Mouse (Mus musculus) erythroid progenitor cell, adult 5-6 weeks (primary cell): ENCODE results near the gene Smad9. TPM values are rescaled to one million over a fixed set of nuclear protein-coding genes. Genes with fewer than 3 reads are reported as not detected.

Source experiments
- ATAC-seq: replicated peaks from 2 replicates; pipeline ENCODE4 v1.8.0; 2016; ENCODE audit warnings: moderate number of reproducible peaks, mild to moderate bottlenecking, moderate TSS enrichment, inconsistent platforms; ENCODE audit not compliant: poor library complexity, low FRiP score, severe bottlenecking
- total RNA-seq, 2 experiments: library from RNA; stranded (forward) in 1 of 2; stranded (reverse) in 1 of 2; fragments of 150-400 nt in 1 of 2; fragments of 186-747, 209-891 nt in 1 of 2; gene quantifications; 2 replicates each; pipeline versions ENCODE4 v1.2.3 to v1.2.4; 2015 to 2017; ENCODE audit warnings: low replicate concordance in 2 of 2

Gene Smad9
- total RNA-seq, 2 experiments from 2014 or later: not detected

DNA sequence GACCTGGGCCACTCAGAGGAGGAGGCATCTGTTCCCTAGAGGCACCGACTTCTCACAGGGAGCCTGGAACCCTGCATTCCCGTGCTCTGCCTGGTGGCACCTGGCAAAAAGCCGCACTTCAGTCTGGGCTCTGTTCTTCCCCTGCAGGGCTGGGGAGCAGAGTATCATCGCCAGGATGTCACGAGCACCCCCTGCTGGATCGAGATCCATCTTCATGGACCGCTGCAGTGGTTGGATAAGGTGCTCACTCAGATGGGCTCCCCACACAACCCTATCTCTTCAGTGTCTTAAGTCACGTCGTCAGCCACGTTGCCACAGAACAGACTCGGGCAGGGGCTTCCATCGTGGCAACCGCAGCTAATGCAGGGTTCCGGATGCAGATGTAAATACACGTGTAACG, 41.8 kb downstream of the Smad9 start:
- no peak for ATAC-seq

DNA sequence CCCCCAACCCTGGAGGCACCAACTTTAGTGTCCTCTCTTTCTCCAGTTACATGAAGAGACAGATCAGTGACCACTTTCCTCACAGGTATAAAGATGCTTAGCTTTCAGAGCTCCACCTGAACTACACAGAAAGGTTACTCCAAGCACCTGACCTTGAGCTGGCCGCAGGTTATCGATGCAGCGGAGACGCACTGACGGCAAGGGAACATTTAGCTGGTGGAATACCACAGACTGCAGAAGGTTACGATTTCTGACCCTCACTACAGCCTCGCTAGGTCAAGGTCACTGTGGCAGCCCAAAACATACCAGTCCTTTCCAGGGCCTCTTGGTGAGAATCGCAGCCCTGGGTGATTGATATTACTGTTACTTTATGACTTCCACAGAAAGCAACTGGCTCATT, 48.3 kb downstream of the Smad9 start:
- no peak for ATAC-seq

DNA sequence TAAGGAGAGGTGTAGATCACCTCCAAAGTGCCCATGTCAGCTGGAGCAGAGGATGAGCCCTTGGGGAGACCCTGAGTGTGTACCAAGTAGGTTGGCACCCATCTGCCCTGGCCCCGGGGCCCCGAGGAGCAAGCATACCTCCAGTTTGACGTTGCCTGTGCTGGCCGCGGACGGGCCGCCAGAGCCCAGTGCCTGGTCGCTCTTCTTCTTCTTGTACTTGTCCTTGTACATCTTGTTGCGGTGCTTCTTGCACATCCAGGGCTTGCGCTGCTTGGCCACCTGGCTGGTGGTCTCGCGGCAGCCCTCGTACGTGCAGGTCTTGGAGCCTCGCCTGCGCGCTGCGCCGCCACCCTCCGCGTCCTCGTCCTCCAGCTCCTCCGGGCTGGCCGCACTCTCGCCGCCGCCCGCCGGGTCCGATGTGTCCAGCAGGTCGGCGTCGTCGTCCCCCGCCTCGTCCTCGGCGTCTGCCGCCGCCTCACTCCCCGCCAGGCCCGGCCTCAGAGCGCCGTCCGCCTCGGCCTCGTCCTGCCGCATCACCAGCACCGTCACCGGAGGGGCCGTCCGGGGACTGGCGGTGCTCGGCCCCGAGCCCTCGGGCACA, 51.8 kb downstream of the Smad9 start:
- ATAC-seq: peak; percentile 41

DNA sequence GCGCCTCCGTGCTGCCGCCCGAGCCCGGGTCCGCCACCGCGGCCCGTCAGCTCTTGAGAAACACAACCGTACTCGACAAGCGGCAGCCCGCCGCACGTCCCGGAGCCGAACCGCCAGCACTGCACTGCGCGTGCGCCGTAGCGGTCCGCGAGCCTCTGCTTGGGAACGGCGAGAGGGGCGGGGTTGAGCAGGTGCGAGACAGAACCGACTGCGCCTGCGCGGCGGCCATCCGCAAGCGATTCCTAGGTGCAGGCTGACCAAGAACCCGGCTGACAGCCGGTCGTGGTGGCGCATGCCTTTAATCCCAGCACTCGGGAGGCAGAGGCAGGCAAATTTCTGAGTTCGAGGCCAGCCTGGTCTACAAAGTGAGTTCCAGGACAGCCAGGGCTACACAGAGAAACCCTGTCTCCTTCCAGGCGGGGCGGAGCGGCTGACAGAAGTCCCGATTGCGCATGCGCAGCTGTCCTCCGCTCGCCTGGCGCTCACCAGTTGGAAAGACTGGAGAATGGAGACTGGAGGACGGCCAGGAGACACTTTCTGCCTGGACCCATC, 52.4 kb downstream of the Smad9 start, which contains the start of gene Rfxap:
Gene Rfxap (minus strand): TSS at position 126 of the 552 bp plus-strand sequence.
- ATAC-seq: peak; percentile 92

DNA sequence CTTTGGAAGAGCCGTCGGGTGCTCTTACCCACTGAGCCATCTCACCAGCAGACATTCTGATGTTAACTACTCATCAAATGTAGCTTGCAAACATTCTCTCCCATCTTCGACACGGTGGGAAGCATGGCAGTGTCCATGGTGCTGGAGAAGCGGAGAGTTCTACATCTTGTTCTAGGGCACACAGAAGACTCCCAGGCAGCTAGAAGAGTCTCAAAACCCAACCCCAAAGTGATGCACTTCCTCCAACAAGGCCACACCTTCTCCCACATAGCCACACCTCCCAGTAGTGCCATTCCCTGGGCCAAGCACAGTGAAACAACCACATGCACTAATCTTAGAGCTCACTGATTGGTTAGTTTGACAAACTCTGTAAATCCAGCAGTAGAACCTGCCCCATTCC, 53.7 kb downstream of the Smad9 start:
- ATAC-seq: no peak

DNA sequence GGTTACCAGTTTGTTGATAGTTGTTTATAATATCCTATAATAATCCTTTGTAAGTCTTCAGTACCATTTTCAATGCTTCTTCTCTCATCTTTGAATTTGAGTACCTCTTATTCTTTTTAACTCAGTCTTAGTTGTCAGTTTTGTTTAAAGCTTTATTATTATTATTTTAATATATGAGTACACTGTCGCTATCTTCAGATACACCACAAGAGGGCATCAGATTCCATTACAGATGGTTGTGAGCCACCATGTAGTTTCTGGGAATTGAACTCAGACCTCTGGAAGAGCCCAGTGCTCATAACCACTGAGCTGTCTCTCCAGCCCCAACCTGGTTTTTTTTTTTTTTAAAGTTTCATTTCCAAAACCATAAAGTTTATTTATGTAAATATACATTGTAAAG, 56.2 kb downstream of the Smad9 start:
- no peak for ATAC-seq

DNA sequence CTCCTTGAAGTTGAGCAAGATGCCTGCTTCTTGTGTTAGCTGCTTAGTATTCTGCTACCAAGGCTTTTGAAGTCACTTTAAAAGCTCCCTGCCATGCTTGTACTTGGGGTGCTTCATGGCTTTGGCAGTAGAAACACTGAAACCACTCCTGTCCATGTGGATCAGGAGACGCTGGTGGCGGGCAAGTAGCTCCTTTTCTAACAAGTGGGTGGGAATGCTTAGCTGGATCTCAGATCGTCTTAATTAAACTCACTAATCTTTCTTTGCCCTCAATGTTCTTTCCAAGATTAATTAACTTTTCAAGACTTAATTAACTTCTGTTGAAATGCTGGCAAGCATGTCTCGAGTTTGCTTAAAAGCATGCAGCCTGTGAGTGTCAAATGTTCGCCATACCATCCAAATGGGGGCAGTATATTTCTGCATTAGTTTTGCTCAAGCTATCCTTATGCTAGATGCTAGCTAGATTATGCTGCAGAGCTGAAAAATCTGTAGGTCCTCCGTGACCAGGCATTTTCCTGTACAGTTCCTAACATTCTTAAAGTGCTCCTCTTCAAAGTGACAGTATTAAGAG, 58.1 kb downstream of the Smad9 start:
- ATAC-seq: no peak

DNA sequence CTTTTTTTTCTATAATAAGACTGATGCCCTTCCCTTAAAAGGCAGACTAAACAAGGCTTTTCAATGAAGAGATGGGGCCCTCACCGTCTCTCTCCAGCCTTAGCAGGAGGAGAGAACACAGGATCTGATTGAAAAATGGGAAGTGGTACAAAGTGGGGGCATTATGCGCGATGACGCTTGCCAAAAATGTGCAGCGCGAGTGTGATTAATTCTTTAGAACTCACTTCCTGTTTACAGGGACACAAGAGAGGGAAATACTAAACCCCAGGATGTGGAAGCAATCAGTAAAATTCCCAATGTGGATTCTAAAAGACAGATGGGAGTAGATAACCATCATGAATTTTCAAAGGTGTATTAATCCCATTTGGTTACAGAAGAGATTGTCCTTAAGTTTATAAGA, 59.2 kb downstream of the Smad9 start:
- no peak for ATAC-seq

DNA sequence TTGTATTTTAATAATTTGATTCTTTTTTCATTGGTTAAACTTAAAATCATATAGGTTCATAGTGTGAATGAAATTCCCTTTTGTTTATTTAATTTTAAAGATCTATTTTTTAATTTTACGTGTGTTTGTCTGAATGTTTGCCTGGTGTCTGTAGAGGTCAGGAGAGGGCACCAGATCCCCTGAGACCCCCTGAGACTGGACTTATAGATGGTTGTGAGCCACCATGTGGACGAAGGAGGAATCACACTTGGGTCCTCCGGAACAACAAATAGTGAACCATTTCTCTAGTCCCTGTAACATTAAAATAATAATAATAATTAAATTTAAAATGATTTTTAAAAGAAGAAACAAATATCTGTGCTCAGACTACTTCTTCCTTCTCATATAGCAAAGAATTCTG, 59.9 kb downstream of the Smad9 start:
- no peak for ATAC-seq

DNA sequence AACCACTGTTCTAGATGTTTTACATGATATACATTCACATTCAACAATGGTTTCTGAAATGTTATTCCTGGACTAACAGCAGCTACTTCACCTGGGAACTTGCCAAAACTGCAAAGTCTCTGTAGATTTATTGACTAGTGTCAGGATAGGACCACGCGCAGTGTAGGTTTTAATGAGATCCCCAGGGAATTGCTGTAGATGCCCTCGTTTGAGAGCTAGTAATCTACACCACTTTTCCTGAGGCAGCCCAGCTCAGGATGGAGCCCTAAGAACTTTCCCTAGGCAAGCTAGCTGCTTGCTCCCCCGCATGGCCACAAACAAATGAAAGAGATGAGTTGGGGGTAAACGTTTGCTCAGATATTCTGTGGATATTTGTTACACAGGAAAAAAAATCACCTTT, 67.1 kb downstream of the Smad9 start:
- no peak for ATAC-seq

DNA sequence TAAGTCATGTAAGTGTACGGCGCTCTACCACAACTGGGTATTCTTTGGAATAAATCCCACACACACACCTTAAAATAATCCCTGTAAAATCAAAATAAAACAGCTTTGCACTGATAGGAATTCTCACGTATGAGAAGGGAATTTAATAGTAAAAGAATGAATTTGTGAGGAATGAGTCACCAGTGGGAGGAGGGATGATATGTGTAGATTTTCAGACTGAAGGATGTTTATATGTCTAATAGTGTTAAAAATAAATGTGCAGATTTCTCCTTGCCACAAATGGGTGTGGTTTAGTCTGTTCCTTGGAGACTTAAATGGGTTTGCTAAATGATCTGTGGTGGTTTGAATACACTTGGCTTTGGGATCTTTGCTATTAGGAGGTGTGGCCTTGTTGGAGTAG, 77.1 kb downstream of the Smad9 start:
- ATAC-seq: no peak

DNA sequence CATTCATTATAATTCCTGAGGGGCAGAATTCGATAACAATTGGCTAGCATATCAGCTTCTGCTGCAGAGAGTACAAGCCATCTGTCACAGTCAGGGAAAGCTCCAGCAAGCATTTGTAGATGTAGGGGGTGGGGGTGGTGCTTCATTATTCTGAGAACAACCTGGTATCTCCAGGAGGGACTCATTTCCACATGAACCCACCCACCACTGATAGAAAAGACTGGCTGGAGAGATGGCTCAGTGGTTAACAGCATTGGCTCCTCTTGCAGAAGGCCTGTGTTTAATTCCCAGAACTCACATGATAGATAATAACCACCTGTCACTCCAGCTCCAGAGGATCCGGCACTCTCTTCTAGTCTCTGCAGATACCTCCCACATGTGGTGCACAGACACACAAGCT, 80.0 kb downstream of the Smad9 start:
- ATAC-seq: no peak

Other genes with a start within 250 kb of the Smad9 start
- 82.2 and 85.1 TPM in 2 replicates for gene Supt20, start 62.8 kb upstream of the Smad9 start, total RNA-seq (2015; ENCODE audit: low replicate concordance)
- 54.3 and 68.4 TPM in 2 replicates for gene Supt20, start 62.8 kb upstream of the Smad9 start, total RNA-seq (2017; ENCODE audit: low replicate concordance)
- not detected in 2 replicates for gene Gm21958, start 41.2 kb upstream of the Smad9 start, total RNA-seq (2015; ENCODE audit: low replicate concordance)
- gene Gm21958, start 41.2 kb upstream of the Smad9 start, total RNA-seq (2017; ENCODE audit: low replicate concordance): not detected in 2 replicates
- gene Exosc8, start 20.2 kb upstream of the Smad9 start, total RNA-seq (2015; ENCODE audit: low replicate concordance): 91.4 and 111 TPM in 2 replicates
- 75.7 and 94.0 TPM in 2 replicates for gene Exosc8, start 20.2 kb upstream of the Smad9 start, total RNA-seq (2017; ENCODE audit: low replicate concordance)
- 10.5 and 30.6 TPM in 2 replicates for gene Alg5, start 20.0 kb upstream of the Smad9 start, total RNA-seq (2015; ENCODE audit: low replicate concordance)
- 1.9 and 6.5 TPM in 2 replicates for gene Alg5, start 20.0 kb upstream of the Smad9 start, total RNA-seq (2017; ENCODE audit: low replicate concordance)
- 3.8 and 51.9 TPM in 2 replicates for gene Rfxap, start 52.2 kb downstream of the Smad9 start, total RNA-seq (2015; ENCODE audit: low replicate concordance)
- gene Rfxap, start 52.2 kb downstream of the Smad9 start, total RNA-seq (2017; ENCODE audit: low replicate concordance): 19.3 and 48.1 TPM in 2 replicates
- not detected in 2 replicates for gene Sertm1, start 160.3 kb downstream of the Smad9 start, total RNA-seq (2015; ENCODE audit: low replicate concordance)
- gene Sertm1, start 160.3 kb downstream of the Smad9 start, total RNA-seq (2017; ENCODE audit: low replicate concordance): not detected in 2 replicates